In the genomic region with DNA sequence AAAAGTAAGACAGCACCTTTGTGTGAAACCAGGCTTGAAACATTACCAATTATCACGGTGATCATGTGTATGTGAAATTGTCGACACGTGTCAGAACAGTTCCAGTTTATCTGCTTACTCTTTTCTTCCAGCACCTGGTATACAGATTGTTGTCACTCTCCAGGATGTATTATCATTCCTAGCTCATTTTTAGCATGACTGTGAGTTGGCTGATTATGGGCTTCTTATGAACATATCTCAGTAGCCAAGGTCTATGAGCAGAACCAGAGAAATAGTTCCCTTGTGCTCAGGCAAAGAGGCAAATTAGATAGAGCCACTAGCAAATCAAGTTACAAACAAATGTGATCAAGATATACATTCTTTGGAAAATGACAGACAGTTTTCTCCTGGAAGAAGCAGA, we compare ENCODE assay signal across 19 mouse cellular contexts.
"Had no signal": no experiment of that assay in that cellular context is flagged by ENCODE, and none has a peak within 500 bp of the region (broad histone marks: within the 10 kb centered on the region; RNA-seq: fewer than 3 reads in every experiment).

No protein-coding gene starts in this region.

- H3K27me3 ChIP-seq: intestine, embryonic 15.5 days; limb, embryonic 12.5 days; limb, embryonic 15.5 days; neural tube, embryonic 13.5 days had no signal

- H3K9me3 ChIP-seq: intestine, embryonic 15.5 days; limb, embryonic 12.5 days; limb, embryonic 15.5 days; neural tube, embryonic 13.5 days had no signal

- H3K4me1 ChIP-seq: intestine, embryonic 15.5 days; limb, embryonic 12.5 days; limb, embryonic 15.5 days; neural tube, embryonic 13.5 days had no signal

- H3K4me2 ChIP-seq: intestine, embryonic 15.5 days; limb, embryonic 12.5 days; limb, embryonic 15.5 days; midbrain, embryonic 11.5 days; neural tube, embryonic 13.5 days had no signal

- H3K9ac ChIP-seq: intestine, embryonic 15.5 days; limb, embryonic 12.5 days; limb, embryonic 15.5 days; neural tube, embryonic 13.5 days had no signal

- ATAC-seq: intestine, embryonic 15.5 days had no signal

- H3K36me3 ChIP-seq: intestine, embryonic 15.5 days; limb, embryonic 12.5 days; limb, embryonic 15.5 days; neural tube, embryonic 13.5 days had no signal

- H3K27ac ChIP-seq: intestine, embryonic 15.5 days; limb, embryonic 12.5 days; limb, embryonic 15.5 days; neural tube, embryonic 13.5 days had no signal

- DNase-seq: kidney, adult 11 months; kidney, adult 9 months; kidney, postnatal 14 days; kidney, postnatal 4 days; left cerebral cortex, postnatal 4 days; lung, adult 2 months; lung, postnatal 14 days; lung, postnatal 4 days; midbrain, embryonic 14.5 days; retina, postnatal 1 day; right cerebral cortex, postnatal 25 days; thymus, adult 2 months; thymus, postnatal 14 days; thymus, postnatal 4 days had no signal

- H3K4me3 ChIP-seq: intestine, embryonic 15.5 days; limb, embryonic 12.5 days; limb, embryonic 15.5 days; neural tube, embryonic 13.5 days had no signal
